Mouse (Mus musculus): ENCODE results near the gene Mageh1. TPM values are rescaled to one million over a fixed set of nuclear protein-coding genes. Genes with fewer than 3 reads are reported as not detected.
"Not testable (repeated sequence)": the region's sequence is repeated elsewhere in the genome, so short reads cannot be mapped to it uniquely, and the experiment has no call there.

Gene Mageh1
- 22.4 and 23.8 TPM in 2 replicates for polyA plus RNA-seq (2015; fragmentation: Nextera tagmentation; extraction: Ambion mirVana)

- H3K4me2 ChIP-seq (replicated peaks; ENCODE audit: low read depth) = peak within 1 kb of the TSS; percentile 69
- no peaks in the 10 kb centered on the region for H3K4me1 ChIP-seq (replicated peaks; ENCODE audit: control insufficient read depth, insufficient read depth, low read length)
- H3K4me3 ChIP-seq (ENCODE audit: low read depth, low read length) = peak within 1 kb of the TSS; percentile 48
- ATAC-seq = peak; percentile 96
- peak; percentile 46 for TF ChIP-seq CTCF (IDR thresholded peaks at IDR 0.05; ENCODE audit: low read depth)
- H3K9me3 ChIP-seq (ENCODE audit: control insufficient read depth) = no peaks in the 10 kb centered on the region
- 21% methylated on average over 48 of the region's 49 CpGs for WGBS
- H3K27me3 ChIP-seq (replicated peaks; ENCODE audit: control insufficient read depth, insufficient read depth, low read length) = no peaks in the 10 kb centered on the region
- peak within 1 kb of the TSS; percentile 15; the same call in 1 of the 2 replicates for H3K27ac ChIP-seq (ENCODE audit: low read depth, low read length)
- H3K9ac ChIP-seq (ENCODE audit: low read depth, low read length) = peak within 1 kb of the TSS; percentile 51
- H3K36me3 ChIP-seq (ENCODE audit: control insufficient read depth, insufficient read depth) = no peaks in the 10 kb centered on the region
Observed at GRCm38 (mm10) chrX:153037087-153037971, at the start of gene Mageh1. Mageh1 (minus strand) TSS chrX:153037575.

GRCm38 (mm10) chrX:153037972-153038744 is 783 bp upstream of the Mageh1 start:
- 21% methylated on average over 7 of the region's 22 CpGs for WGBS
- H3K27ac ChIP-seq (ENCODE audit: low read depth, low read length); H3K4me1 ChIP-seq (replicated peaks; ENCODE audit: control insufficient read depth, insufficient read depth, low read length); H3K9ac ChIP-seq (ENCODE audit: low read depth, low read length); H3K27me3 ChIP-seq (replicated peaks; ENCODE audit: control insufficient read depth, insufficient read depth, low read length); H3K36me3 ChIP-seq (ENCODE audit: control insufficient read depth, insufficient read depth); H3K9me3 ChIP-seq (ENCODE audit: control insufficient read depth): not testable (repeated sequence)
- H3K4me2 ChIP-seq (replicated peaks; ENCODE audit: low read depth) = peak overlapping the region; percentile 69
- H3K4me3 ChIP-seq (ENCODE audit: low read depth, low read length) = peak overlapping the region; percentile 48
- ATAC-seq = peak; percentile 56

- not testable (repeated sequence) for H3K4me2 ChIP-seq (replicated peaks; ENCODE audit: low read depth); H3K4me1 ChIP-seq (replicated peaks; ENCODE audit: control insufficient read depth, insufficient read depth, low read length); ATAC-seq; H3K27ac ChIP-seq (ENCODE audit: low read depth, low read length); H3K36me3 ChIP-seq (ENCODE audit: control insufficient read depth, insufficient read depth); H3K9me3 ChIP-seq (ENCODE audit: control insufficient read depth); H3K9ac ChIP-seq (ENCODE audit: low read depth, low read length); H3K4me3 ChIP-seq (ENCODE audit: low read depth, low read length); H3K27me3 ChIP-seq (replicated peaks; ENCODE audit: control insufficient read depth, insufficient read depth, low read length)
Observed at GRCm38 (mm10) chrX:153031547-153031946, 5.8 kb downstream of the Mageh1 start.

- H3K9me3 ChIP-seq (ENCODE audit: control insufficient read depth); ATAC-seq; H3K9ac ChIP-seq (ENCODE audit: low read depth, low read length); H3K27me3 ChIP-seq (replicated peaks; ENCODE audit: control insufficient read depth, insufficient read depth, low read length); H3K4me1 ChIP-seq (replicated peaks; ENCODE audit: control insufficient read depth, insufficient read depth, low read length); H3K4me2 ChIP-seq (replicated peaks; ENCODE audit: low read depth); H3K4me3 ChIP-seq (ENCODE audit: low read depth, low read length); H3K36me3 ChIP-seq (ENCODE audit: control insufficient read depth, insufficient read depth); H3K27ac ChIP-seq (ENCODE audit: low read depth, low read length): not testable (repeated sequence)
- WGBS = no CpG with 5 or more reads among the region's 3 CpGs
Observed at GRCm38 (mm10) chrX:153025709-153026108, 11.7 kb downstream of the Mageh1 start.

- H3K36me3 ChIP-seq (ENCODE audit: control insufficient read depth, insufficient read depth); H3K9me3 ChIP-seq (ENCODE audit: control insufficient read depth); H3K27me3 ChIP-seq (replicated peaks; ENCODE audit: control insufficient read depth, insufficient read depth, low read length); ATAC-seq; H3K9ac ChIP-seq (ENCODE audit: low read depth, low read length); H3K4me2 ChIP-seq (replicated peaks; ENCODE audit: low read depth); H3K4me1 ChIP-seq (replicated peaks; ENCODE audit: control insufficient read depth, insufficient read depth, low read length); H3K27ac ChIP-seq (ENCODE audit: low read depth, low read length); H3K4me3 ChIP-seq (ENCODE audit: low read depth, low read length): not testable (repeated sequence)
- WGBS = no CpG with 5 or more reads among the region's 3 CpGs
Observed at GRCm38 (mm10) chrX:153025255-153025654, 12.1 kb downstream of the Mageh1 start.

GRCm38 (mm10) chrX:153007685-153008047 is 29.7 kb downstream of the Mageh1 start:
- H3K4me3 ChIP-seq (ENCODE audit: low read depth, low read length) = peak overlapping the region; percentile 52
- 37% methylated on average over 9 of the region's 9 CpGs for WGBS
- H3K27me3 ChIP-seq (replicated peaks; ENCODE audit: control insufficient read depth, insufficient read depth, low read length) = 0 out of 2 replicates have a peak, but pooled peaks cover 3% of the 10 kb centered on the region
- no peaks in the 10 kb centered on the region for H3K36me3 ChIP-seq (ENCODE audit: control insufficient read depth, insufficient read depth)
- no peak overlapping the region for H3K9ac ChIP-seq (ENCODE audit: low read depth, low read length)
- TF ChIP-seq CTCF (IDR thresholded peaks at IDR 0.05; ENCODE audit: low read depth) = no peak
- no peak for ATAC-seq
- no peaks in the 10 kb centered on the region for H3K9me3 ChIP-seq (ENCODE audit: control insufficient read depth)
- no peaks in the 10 kb centered on the region for H3K4me1 ChIP-seq (replicated peaks; ENCODE audit: control insufficient read depth, insufficient read depth, low read length)
- H3K27ac ChIP-seq (ENCODE audit: low read depth, low read length) = no peak overlapping the region
- peak overlapping the region; percentile 76 for H3K4me2 ChIP-seq (replicated peaks; ENCODE audit: low read depth)

Measured in intestine, postnatal 0 days (tissue).